10 mouse cellular contexts compared by ENCODE assay signal in genomic region chr8:3204758-3205443, GRCm38 (mm10).
"Had no signal": no experiment of that assay in that cellular context is flagged by ENCODE, and none has a peak within 500 bp of the region (broad histone marks: within the 10 kb centered on the region; RNA-seq: fewer than 3 reads in every experiment).

No protein-coding gene starts in this region.

- H3K4me3 ChIP-seq: layer of hippocampus, adult 2 months; limb, embryonic 13.5 days; midbrain, embryonic 13.5 days had no signal

- H3K27me3 ChIP-seq: limb, embryonic 13.5 days; midbrain, embryonic 13.5 days had no signal

- ATAC-seq: intestine, postnatal 0 days; midbrain, embryonic 13.5 days had no signal

- H3K4me2 ChIP-seq: limb, embryonic 13.5 days; midbrain, embryonic 13.5 days had no signal

- H3K4me1 ChIP-seq: midbrain, embryonic 13.5 days had no signal

- H3K27ac ChIP-seq: layer of hippocampus, adult 2 months; limb, embryonic 13.5 days; liver, embryonic 14.5 days; midbrain, embryonic 13.5 days had no signal

- H3K9me3 ChIP-seq: limb, embryonic 13.5 days; midbrain, embryonic 13.5 days had no signal

- DNase-seq: kidney, postnatal 4 days; lung, adult 18-20 months; right cerebral cortex, postnatal 14 days; thymus, adult 18-20 months; thymus, postnatal 14 days had no signal

- H3K9ac ChIP-seq: limb, embryonic 13.5 days; liver, embryonic 14.5 days; midbrain, embryonic 13.5 days had no signal
